Mouse (Mus musculus) lung, embryonic 14.5 days (tissue): ENCODE data around the gene Zdhhc22. TPM values are rescaled to one million over a fixed set of nuclear protein-coding genes. Genes with fewer than 3 reads are reported as not detected.

ENCODE experiments used
- ATAC-seq: fragments of 200-750 bp; cut with Nextera tagmentation; 2 replicates; pipeline ENCODE4 v1.8.0; 2017; ENCODE audit warnings: mild to moderate bottlenecking, moderate TSS enrichment, moderate library complexity; ENCODE audit not compliant: insufficient read depth
- DNase-seq: peaks from one replicate; pipeline ENCODE4 v3.0.0-alpha.2; 2015
- H3K27ac ChIP-seq: fragments of 300-500 bp; sonication (generic); 2 replicates; pipeline ENCODE4 v1.5.1; 2014; ENCODE audit warnings: low read depth, mild to moderate bottlenecking, moderate library complexity
- H3K27me3 ChIP-seq: fragments of 300-500 bp; sonication (generic); 2 replicates; pipeline ENCODE4 v1.6.1; 2014; ENCODE audit warnings: low read length, control low read depth; ENCODE audit not compliant: insufficient read depth
- H3K36me3 ChIP-seq: fragments of 300-500 bp; sonication (generic); 2 replicates; pipeline ENCODE4 v1.6.1; 2014; ENCODE audit warnings: control low read depth; ENCODE audit not compliant: insufficient read depth
- H3K4me1 ChIP-seq: fragments of 300-500 bp; sonication (generic); 2 replicates; pipeline ENCODE4 v1.6.1; 2014; ENCODE audit warnings: antibody characterized with exemption, control low read depth; ENCODE audit not compliant: insufficient read depth
- H3K4me2 ChIP-seq: fragments of 300-500 bp; sonication (generic); 2 replicates; pipeline ENCODE4 v1.6.1; 2014; ENCODE audit warnings: mild to moderate bottlenecking
- H3K4me3 ChIP-seq: fragments of 300-500 bp; sonication (generic); 2 replicates; pipeline ENCODE4 v1.5.1; 2014; ENCODE audit warnings: low read depth, low read length
- H3K9ac ChIP-seq: fragments of 300-500 bp; sonication (generic); 2 replicates; pipeline ENCODE4 v1.6.1; 2014
- H3K9me3 ChIP-seq: fragments of 300-500 bp; sonication (generic); 2 replicates; pipeline ENCODE4 v1.6.1; 2016; ENCODE audit warnings: low read depth, low read length, control low read depth
- CTCF ChIP-seq: IDR thresholded peaks from 2 replicates; pipeline ENCODE4 v1.5.1; 2016; ENCODE audit warnings: antibody characterized with exemption, low read depth
- WGBS: fragments of 180-500 bp; shearing (Covaris S2); extraction: QIAGEN DNeasy Blood & Tissue Kit; methylation state at CpG from one replicate; pipeline ENCODE4 v1.1.7; 2014; 5-methylcytosine and 5-hydroxymethylcytosine counted together
- polyA plus RNA-seq: library from polyadenylated mRNA; unstranded; fragments of >200 nt; fragmentation: Nextera tagmentation; extraction: Ambion mirVana; gene quantifications from 2 replicates; pipeline ENCODE4 v1.2.1, GENCODE M21; 2014

Gene Zdhhc22
- polyA plus RNA-seq, 1 experiment from 2014 or later = not detected

DNA sequence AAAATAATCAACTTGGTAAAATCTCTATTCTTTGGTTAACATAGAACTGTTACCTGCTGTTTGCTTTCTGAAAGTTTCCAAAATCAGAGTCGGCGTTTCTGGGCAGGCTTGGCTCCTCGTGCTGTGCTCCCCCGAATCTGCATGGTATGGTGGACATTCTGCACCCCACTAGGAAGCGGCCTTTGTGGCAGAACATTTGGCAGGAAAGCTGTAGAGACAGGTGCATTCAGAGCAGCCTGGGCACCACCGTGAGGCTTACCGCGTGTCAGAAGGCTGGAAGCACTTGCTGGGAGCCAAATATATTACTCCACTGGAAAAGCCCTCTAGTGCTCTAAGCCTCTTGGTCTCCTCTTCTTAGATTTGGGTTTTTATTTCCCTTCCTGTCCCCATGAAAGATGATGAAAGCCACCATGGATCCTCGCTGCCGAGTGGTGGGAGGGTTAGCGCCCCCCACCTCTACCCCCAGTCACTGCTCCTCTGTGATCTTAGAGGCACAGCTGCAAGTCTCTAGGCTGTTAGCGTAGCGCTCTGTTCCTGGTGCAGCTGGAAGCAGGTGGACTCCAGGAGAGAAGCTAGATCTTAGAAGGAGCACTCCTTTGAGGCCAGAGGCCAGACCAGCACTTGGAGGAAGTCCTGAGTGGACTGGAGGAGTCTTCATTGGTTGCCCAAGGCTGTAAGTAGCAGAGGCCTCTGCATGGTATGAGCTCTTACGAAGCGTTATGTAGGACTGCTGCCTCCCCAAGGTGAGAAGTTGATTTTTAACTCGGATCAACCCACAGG lies 25.8 kb downstream of the Zdhhc22 start:
- no peaks in the 10 kb centered on the region for H3K9me3 ChIP-seq
- no peak overlapping the region for H3K4me2 ChIP-seq
- DNase-seq (no peak), ATAC-seq (no peak)
- TF ChIP-seq CTCF = no peak
- H3K9ac ChIP-seq = no peak overlapping the region
- H3K27ac ChIP-seq = no peak overlapping the region
- 86% methylated on average over 16 of the region's 16 CpGs for WGBS
- no peak overlapping the region for H3K4me3 ChIP-seq
- no peaks in the 10 kb centered on the region for H3K27me3 ChIP-seq
- H3K36me3 ChIP-seq = peaks cover 50% of the 10 kb centered on the region
- no peaks in the 10 kb centered on the region for H3K4me1 ChIP-seq

DNA sequence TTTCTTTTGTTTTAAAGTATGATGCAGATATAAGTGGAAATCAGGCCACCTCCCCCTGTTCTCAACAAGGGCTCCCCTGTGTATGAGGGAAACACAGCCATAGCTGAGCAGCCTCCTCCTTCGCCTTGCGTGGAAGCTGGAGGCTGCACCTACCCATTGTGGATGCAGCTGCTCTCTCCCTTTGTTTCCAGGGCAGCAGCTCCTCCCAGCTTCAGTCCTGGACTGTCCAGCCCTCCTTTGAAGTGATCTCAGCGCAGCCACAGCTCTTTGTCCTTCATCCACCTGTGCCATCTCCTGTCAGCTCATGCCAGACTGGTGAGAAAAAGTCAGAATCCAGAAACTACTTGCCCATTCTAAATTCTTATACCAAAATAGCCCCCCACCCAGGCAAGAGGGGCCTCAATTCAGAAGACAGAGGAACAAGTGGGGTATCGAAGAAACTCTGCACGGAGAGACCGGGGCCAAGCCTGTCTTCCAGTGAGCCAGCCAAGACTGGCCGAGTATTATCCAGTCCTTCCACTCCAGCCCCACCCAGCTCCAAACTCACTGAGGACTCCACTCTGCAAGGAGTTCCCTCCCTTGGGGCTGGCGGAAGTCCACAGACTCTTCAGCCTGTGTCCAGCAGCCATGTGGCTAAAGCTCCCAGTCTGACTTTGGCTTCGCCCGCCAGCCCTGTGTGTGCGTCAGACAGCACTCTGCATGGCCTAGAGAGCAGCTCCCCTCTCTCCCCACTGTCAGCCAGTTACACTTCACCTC lies 28.5 kb downstream of the Zdhhc22 start:
- Histone ChIP-seq H3K4me1 (no peaks in the 10 kb centered on the region), H3K9me3 (no peaks in the 10 kb centered on the region), H3K4me2 (no peak overlapping the region), H3K27ac (no peak overlapping the region), H3K36me3 (peaks cover 69% of the 10 kb centered on the region), H3K4me3 (no peak overlapping the region), H3K27me3 (no peaks in the 10 kb centered on the region), H3K9ac (no peak overlapping the region)
- TF ChIP-seq CTCF = no peak
- DNase-seq (no peak), ATAC-seq (no peak)
- 83% methylated on average over 11 of the region's 11 CpGs for WGBS

DNA sequence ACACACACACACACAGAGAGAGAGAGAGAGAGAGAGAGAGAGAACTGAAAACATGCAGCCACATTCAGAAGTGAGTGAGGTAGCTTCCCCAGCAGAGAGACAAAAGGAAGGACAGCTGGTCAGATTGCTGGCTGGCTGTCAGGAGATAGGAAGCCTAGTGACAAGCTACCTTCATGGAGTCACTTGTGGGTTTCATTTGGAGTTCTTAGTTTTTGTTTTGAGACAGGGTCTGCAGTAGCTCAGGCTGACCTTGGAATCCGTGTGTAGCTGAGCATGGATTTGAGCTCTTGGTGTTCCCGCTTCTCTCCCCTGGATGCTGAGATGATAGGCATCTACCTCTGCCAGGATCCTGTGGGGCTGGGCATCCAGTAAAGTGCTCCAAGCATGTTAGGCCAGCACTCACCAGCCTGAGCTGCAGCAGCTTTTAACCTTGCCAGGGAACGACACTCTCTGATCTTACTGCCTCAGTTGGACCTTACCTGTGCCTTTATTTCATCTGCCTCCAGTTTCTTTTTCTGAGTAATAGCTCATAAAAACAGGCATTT lies 29.4 kb downstream of the Zdhhc22 start:
- no peak for DNase-seq
- Histone ChIP-seq H3K27me3 (no peaks in the 10 kb centered on the region), H3K4me2 (no peak overlapping the region), H3K27ac (no peak overlapping the region), H3K4me3 (no peak overlapping the region), H3K4me1 (no peaks in the 10 kb centered on the region), H3K36me3 (peaks cover 77% of the 10 kb centered on the region), H3K9me3 (no peaks in the 10 kb centered on the region), H3K9ac (no peak overlapping the region)
- TF ChIP-seq CTCF = no peak
- 94% methylated on average over 3 of the region's 3 CpGs for WGBS
- ATAC-seq = no peak

DNA sequence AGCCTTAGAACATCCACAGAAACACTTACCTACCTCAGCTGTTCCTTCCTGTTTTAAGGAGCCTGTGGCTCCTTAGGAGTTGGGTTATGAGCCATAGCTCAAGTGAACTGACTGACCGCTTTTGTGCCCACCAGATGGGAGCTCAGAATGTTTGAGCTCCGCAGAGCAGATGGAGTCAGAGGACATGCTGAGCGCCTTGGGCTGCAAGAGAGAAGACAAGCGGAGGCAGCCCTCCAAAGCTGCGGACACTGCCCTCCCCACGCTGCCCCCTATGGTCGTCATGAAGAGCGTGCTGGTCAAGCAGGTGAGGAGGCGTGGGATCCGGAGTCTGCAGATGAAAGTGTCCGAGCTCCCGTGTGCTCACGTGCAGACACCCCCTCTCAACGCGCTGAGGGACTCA lies 30.1 kb downstream of the Zdhhc22 start:
- WGBS = 84% methylated on average over 15 of the region's 15 CpGs
- Histone ChIP-seq H3K4me2 (no peak overlapping the region), H3K9ac (no peak overlapping the region), H3K27ac (no peak overlapping the region), H3K4me1 (no peaks in the 10 kb centered on the region), H3K36me3 (peaks cover 84% of the 10 kb centered on the region), H3K4me3 (no peak overlapping the region), H3K27me3 (no peaks in the 10 kb centered on the region), H3K9me3 (no peaks in the 10 kb centered on the region)
- no peak for DNase-seq
- TF ChIP-seq CTCF = peak; percentile 5; the same call in 1 of the 2 replicates
- ATAC-seq = no peak

DNA sequence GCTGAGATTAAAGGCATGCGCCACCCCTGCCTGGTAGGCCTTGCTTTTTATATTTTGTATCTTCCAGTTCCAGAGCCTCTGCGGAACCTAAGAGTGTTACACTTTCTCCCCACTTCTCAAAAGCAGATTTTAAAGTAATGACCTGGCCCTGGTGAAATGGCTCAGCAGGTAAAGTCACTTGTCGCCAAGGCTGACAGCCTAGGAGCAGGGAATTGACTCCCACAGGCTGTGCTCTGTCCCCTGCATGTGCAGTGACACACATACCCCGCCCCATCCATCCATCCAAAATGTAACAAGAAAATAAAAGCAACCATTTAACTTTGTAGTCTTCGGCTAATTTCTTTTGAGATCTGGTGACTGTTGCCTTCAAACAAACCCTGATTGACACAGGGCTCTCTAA lies 30.6 kb downstream of the Zdhhc22 start:
- DNase-seq (no peak), ATAC-seq (no peak)
- Histone ChIP-seq H3K9ac (no peak overlapping the region), H3K4me2 (no peak overlapping the region), H3K27ac (no peak overlapping the region), H3K4me1 (no peaks in the 10 kb centered on the region), H3K9me3 (no peaks in the 10 kb centered on the region), H3K27me3 (no peaks in the 10 kb centered on the region), H3K36me3 (peaks cover 86% of the 10 kb centered on the region), H3K4me3 (no peak overlapping the region)
- no peak for TF ChIP-seq CTCF
- WGBS = 95% methylated on average over 5 of the region's 5 CpGs

DNA sequence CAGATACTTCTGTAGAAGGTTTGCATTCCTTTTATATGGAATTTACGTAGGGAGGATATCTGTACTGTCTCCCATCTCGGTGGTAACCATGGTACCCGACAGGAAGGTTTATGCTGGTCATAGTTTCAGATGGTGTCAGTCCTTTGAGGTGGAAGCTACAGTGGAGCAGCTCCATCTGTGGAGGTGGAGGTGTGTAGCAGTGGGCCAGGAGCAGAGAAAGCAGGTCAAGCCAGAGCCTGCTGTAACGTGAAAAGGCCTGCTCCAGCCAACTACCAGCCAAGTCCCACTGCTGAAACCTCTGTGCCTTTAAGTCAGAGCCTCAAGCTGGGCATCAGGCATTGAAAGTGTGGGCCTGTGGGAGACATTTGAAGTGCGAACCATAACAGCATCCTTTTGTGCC lies 31.7 kb downstream of the Zdhhc22 start:
- Histone ChIP-seq H3K4me3 (no peak overlapping the region), H3K27ac (no peak overlapping the region), H3K27me3 (no peaks in the 10 kb centered on the region), H3K4me2 (no peak overlapping the region), H3K9me3 (no peaks in the 10 kb centered on the region), H3K9ac (no peak overlapping the region), H3K4me1 (no peaks in the 10 kb centered on the region), H3K36me3 (peaks cover 83% of the 10 kb centered on the region)
- WGBS = 87% methylated on average over 5 of the region's 5 CpGs
- ATAC-seq = no peak
- no peak for DNase-seq
- TF ChIP-seq CTCF = no peak

DNA sequence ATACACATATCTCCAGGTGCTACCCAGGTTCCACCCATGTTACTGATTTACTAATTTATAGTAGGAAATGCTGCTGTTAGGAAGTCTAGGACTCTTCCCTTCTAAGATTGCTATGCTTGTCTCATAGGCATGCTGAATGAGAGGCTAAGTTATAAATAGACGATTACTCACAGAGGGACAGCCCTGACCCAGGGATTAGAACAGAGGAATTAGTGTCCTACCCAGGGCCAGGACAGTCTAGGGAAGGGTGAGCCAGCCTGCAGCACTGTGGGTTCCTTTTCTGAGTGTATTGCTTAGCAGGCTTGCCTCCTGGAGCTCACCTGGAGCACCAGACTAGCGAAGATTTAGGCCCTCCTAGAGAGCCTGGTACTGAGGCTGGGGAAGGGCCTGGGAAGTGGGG lies 34.3 kb downstream of the Zdhhc22 start:
- H3K4me3 ChIP-seq = no peak overlapping the region
- no peaks in the 10 kb centered on the region for H3K27me3 ChIP-seq
- no peak overlapping the region for H3K27ac ChIP-seq
- peaks cover 64% of the 10 kb centered on the region for H3K36me3 ChIP-seq
- 90% methylated on average over 2 of the region's 2 CpGs for WGBS
- TF ChIP-seq CTCF = no peak
- H3K9me3 ChIP-seq = no peaks in the 10 kb centered on the region
- H3K9ac ChIP-seq = no peak overlapping the region
- H3K4me1 ChIP-seq = no peaks in the 10 kb centered on the region
- no peak overlapping the region for H3K4me2 ChIP-seq
- no peak for DNase-seq
- no peak for ATAC-seq
